Comparison of ENCODE assay signal across 14 mouse cellular contexts in genomic region chr13:9058706-9059105, GRCm38 (mm10).
"Had no signal": no experiment of that assay in that cellular context is flagged by ENCODE, and none has a peak within 500 bp of the region (broad histone marks: within the 10 kb centered on the region; RNA-seq: fewer than 3 reads in every experiment).

No protein-coding gene starts in this region.

- H3K9me3 ChIP-seq: limb, embryonic 15.5 days; midbrain, embryonic 10.5 days; neural tube, embryonic 15.5 days had no signal

- H3K9ac ChIP-seq: limb, embryonic 15.5 days; liver, embryonic 14.5 days; neural tube, embryonic 15.5 days had no signal

- H3K4me3 ChIP-seq: limb, embryonic 15.5 days; midbrain, embryonic 10.5 days; myocyte; neural tube, embryonic 15.5 days had no signal

- H3K27ac ChIP-seq: kidney, postnatal 0 days; limb, embryonic 15.5 days; liver, embryonic 14.5 days; midbrain, embryonic 10.5 days; neural tube, embryonic 15.5 days; stomach, postnatal 0 days had no signal

- H3K27me3 ChIP-seq: limb, embryonic 15.5 days; neural tube, embryonic 15.5 days had no signal

- DNase-seq: kidney, adult 9 months; layer of hippocampus, adult 9-11 months; layer of hippocampus, postnatal 36 days; midbrain, embryonic 14.5 days; right cerebral cortex, adult 18-20 months; right cerebral cortex, postnatal 25 days; thymus, postnatal 4 days had no signal

- H3K36me3 ChIP-seq: limb, embryonic 15.5 days; midbrain, embryonic 10.5 days; neural tube, embryonic 15.5 days had no signal

- H3K4me2 ChIP-seq: limb, embryonic 15.5 days; neural tube, embryonic 15.5 days had no signal

- H3K4me1 ChIP-seq: neural tube, embryonic 15.5 days had no signal
